Mouse (Mus musculus): ENCODE data around the gene Pkdrej.

GRCm38 (mm10) chr15:85791449-85791848 is 30.1 kb downstream of the Pkdrej start:
- TF ChIP-seq CTCF (IDR thresholded peaks at IDR 0.05; ENCODE audit: low read depth, low read length) (no peak), POLR2A (IDR thresholded peaks at IDR 0.05; ENCODE audit: insufficient read depth, low read length) (no peak)

Measured in ES-Bruce4 (cell line).